12 mouse cellular contexts compared by ENCODE assay signal in the genomic region with DNA sequence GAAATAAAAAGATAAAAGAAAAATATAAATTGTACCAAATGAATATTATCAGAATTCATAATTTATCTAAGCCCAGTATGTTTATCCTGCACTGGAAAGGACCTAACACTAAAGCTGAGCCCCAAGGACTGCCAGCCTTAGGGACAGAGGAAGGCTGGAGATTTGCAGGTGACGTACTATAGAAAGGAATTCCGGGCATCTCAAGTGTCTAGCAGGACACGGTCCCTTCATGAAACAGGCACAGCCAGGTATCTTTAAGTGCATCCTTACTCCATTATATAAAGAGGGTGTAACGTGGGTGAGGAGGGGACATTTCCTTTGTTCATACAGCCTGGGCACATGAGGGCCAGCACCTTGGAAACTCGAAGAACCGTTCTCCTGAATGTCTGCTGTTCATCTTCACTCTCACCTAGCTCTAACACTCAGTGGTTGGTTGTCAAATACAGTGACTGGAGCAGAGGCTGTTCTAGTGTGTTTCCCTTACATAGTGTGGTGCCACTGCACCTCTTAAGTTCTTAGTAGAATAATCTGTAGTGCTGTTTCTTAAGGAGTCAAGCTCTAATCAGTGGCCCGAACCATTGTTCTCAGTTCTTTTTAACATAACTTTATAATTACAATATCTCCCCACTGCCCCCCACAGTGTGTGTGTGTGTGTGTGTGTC.
DNase-seq lines count a peak whose midpoint lies in the region; ATAC-seq and TF ChIP-seq lines count a peak whose summit lies in the region.
"Had no signal": no experiment of that assay in that cellular context is flagged by ENCODE, and none has a peak within 500 bp of the region (broad histone marks: within the 10 kb centered on the region; RNA-seq: fewer than 3 reads in every experiment).

No protein-coding gene starts in this region.

- WGBS in heart, embryonic 10.5 days: 39% methylated on average over 7 of the region's 7 CpGs
- 49% methylated on average over 7 of the region's 7 CpGs for WGBS in heart, adult 2 months
- WGBS in lung, postnatal 0 days: 45% methylated on average over 7 of the region's 7 CpGs
- WGBS in kidney, embryonic 14.5 days: 79% methylated on average over 7 of the region's 7 CpGs

- TF ChIP-seq CTCF in heart, adult 2 months (IDR thresholded peaks at IDR 0.05): no peak
- TF ChIP-seq CTCF in lung, postnatal 0 days (IDR thresholded peaks at IDR 0.05): no peak

- peak; percentile 76 for DNase-seq in heart, embryonic 10.5 days (ENCODE audit: low spot score)
- DNase-seq in heart, adult 2 months: no peak
- peak; percentile 56 for DNase-seq in retina, postnatal 1 day
- DNase-seq in retina, embryonic 14.5 days (ENCODE audit: low spot score): no peak
- DNase-seq in lung, postnatal 0 days (ENCODE audit: low spot score): peak; percentile 83
- no peak for DNase-seq in urinary bladder, adult 18-20 months (ENCODE audit: low spot score in 2 of 2)
- no peak for DNase-seq in cerebellum, postnatal 25 days
- DNase-seq: adrenal gland, adult 8-10 months; heart, postnatal 36 days; kidney, postnatal 10 days had no signal

- H3K9ac ChIP-seq in heart, adult 2 months (ENCODE audit: low read depth, low read length): no peak overlapping the region
- H3K9ac ChIP-seq in lung, postnatal 0 days (replicated peaks; ENCODE audit: low read depth): no peak overlapping the region
- no peak overlapping the region for H3K9ac ChIP-seq in kidney, embryonic 14.5 days (ENCODE audit: low read depth, low read length)

- intact Hi-C loops in heart, adult 2 months (cut with DNase I): no loop called here

- no peaks in the 10 kb centered on the region for H3K79me2 ChIP-seq in heart, adult 2 months (replicated peaks; ENCODE audit: control insufficient read depth, insufficient read depth, low read length)

- H3K9me3 ChIP-seq in heart, embryonic 10.5 days: no peaks in the 10 kb centered on the region
- no peaks in the 10 kb centered on the region for H3K9me3 ChIP-seq in lung, postnatal 0 days (ENCODE audit: low read length)
- no peaks in the 10 kb centered on the region for H3K9me3 ChIP-seq in kidney, embryonic 14.5 days (ENCODE audit: control insufficient read depth, low read length)

- H3K4me1 ChIP-seq in heart, embryonic 10.5 days: peaks cover 10% of the 10 kb centered on the region; the same call in 1 of the 2 replicates
- no peaks in the 10 kb centered on the region for H3K4me1 ChIP-seq in heart, adult 2 months (ENCODE audit: control insufficient read depth, insufficient read depth, low read length)
- no peaks in the 10 kb centered on the region for H3K4me1 ChIP-seq in lung, postnatal 0 days (ENCODE audit: insufficient read depth, low read depth, low read length)
- H3K4me1 ChIP-seq in kidney, embryonic 14.5 days (ENCODE audit: control insufficient read depth, insufficient read depth, low read length): no peaks in the 10 kb centered on the region

- TF ChIP-seq POLR2A in heart, adult 2 months (IDR thresholded peaks at IDR 0.05; ENCODE audit: insufficient read depth, low read depth, low read length): no peak

- 0 out of 2 replicates have a peak overlapping the region, but pooled peaks have one; percentile 8 for H3K4me3 ChIP-seq in heart, embryonic 10.5 days
- no peak overlapping the region for H3K4me3 ChIP-seq in heart, adult 2 months
- no peak overlapping the region for H3K4me3 ChIP-seq in lung, postnatal 0 days (ENCODE audit: low read depth, low read length)
- no peak overlapping the region for H3K4me3 ChIP-seq in kidney, embryonic 14.5 days (ENCODE audit: low read length)

- TF ChIP-seq EP300 in heart, adult 2 months (IDR thresholded peaks at IDR 0.05; ENCODE audit: insufficient read depth, low read depth, low read length): no peak
- TF ChIP-seq EP300 in lung, postnatal 0 days (IDR thresholded peaks at IDR 0.05): peak; percentile 85

- H3K27me3 ChIP-seq in heart, embryonic 10.5 days (ENCODE audit: insufficient read depth, poor library complexity, severe bottlenecking): no peaks in the 10 kb centered on the region
- 0 out of 2 replicates have a peak, but pooled peaks cover 1% of the 10 kb centered on the region for H3K27me3 ChIP-seq in heart, adult 2 months (ENCODE audit: control insufficient read depth, insufficient read depth, low read length)
- H3K27me3 ChIP-seq in lung, postnatal 0 days (replicated peaks; ENCODE audit: insufficient read depth, low read length): no peaks in the 10 kb centered on the region
- H3K27me3 ChIP-seq in kidney, embryonic 14.5 days (ENCODE audit: control insufficient read depth, insufficient read depth, low read length): no peaks in the 10 kb centered on the region

- peak; percentile 98 for ATAC-seq in lung, postnatal 0 days
- ATAC-seq in kidney, embryonic 14.5 days (ENCODE audit: low FRiP score, low TSS enrichment): no peak

- H3K27ac ChIP-seq in heart, embryonic 10.5 days: peak overlapping the region; percentile 62
- H3K27ac ChIP-seq in heart, adult 2 months: no peak overlapping the region
- no peak overlapping the region for H3K27ac ChIP-seq in lung, postnatal 0 days (ENCODE audit: low read length)
- no peak overlapping the region for H3K27ac ChIP-seq in kidney, embryonic 14.5 days (ENCODE audit: low read depth, low read length)

- H3K36me3 ChIP-seq in heart, embryonic 10.5 days: no peaks in the 10 kb centered on the region
- H3K36me3 ChIP-seq in heart, adult 2 months (ENCODE audit: control insufficient read depth, insufficient read depth, low read length): no peaks in the 10 kb centered on the region
- no peaks in the 10 kb centered on the region for H3K36me3 ChIP-seq in lung, postnatal 0 days (ENCODE audit: insufficient read depth, low read length)
- no peaks in the 10 kb centered on the region for H3K36me3 ChIP-seq in kidney, embryonic 14.5 days (ENCODE audit: control insufficient read depth, insufficient read depth, low read length)

- no peak overlapping the region for H3K4me2 ChIP-seq in lung, postnatal 0 days (replicated peaks; ENCODE audit: low read depth, low read length)
- H3K4me2 ChIP-seq in kidney, embryonic 14.5 days (replicated peaks; ENCODE audit: low read depth, low read length): no peak overlapping the region
- H3K4me2 ChIP-seq: liver, embryonic 11.5 days had no signal

Comparison
In these comparisons a context has a peak if more than half of its experiments do, and no peak if none do; other contexts are left out.
1. DNase-seq: peak in heart, embryonic 10.5 days (single experiment), retina, postnatal 1 day (single experiment) and lung, postnatal 0 days (single experiment); none in heart, adult 2 months (0 of 2), retina, embryonic 14.5 days (single experiment), urinary bladder, adult 18-20 months (0 of 2) and cerebellum, postnatal 25 days (0 of 2).